Mouse (Mus musculus) c-Kit-negative CD71-positive TER-119-positive erythroid progenitor cells, embryonic 14.5 days (primary cell): ENCODE measurements around the gene Suds3.
A peak's percentile ranks its signal among the peaks of the same experiment; 100 is the strongest.

Experiments used
- DNase-seq: peaks from one replicate; pipeline ENCODE4 v3.0.0-alpha.2; 2013; ENCODE audit warnings: low read depth, low spot score

Gene Suds3

DNA sequence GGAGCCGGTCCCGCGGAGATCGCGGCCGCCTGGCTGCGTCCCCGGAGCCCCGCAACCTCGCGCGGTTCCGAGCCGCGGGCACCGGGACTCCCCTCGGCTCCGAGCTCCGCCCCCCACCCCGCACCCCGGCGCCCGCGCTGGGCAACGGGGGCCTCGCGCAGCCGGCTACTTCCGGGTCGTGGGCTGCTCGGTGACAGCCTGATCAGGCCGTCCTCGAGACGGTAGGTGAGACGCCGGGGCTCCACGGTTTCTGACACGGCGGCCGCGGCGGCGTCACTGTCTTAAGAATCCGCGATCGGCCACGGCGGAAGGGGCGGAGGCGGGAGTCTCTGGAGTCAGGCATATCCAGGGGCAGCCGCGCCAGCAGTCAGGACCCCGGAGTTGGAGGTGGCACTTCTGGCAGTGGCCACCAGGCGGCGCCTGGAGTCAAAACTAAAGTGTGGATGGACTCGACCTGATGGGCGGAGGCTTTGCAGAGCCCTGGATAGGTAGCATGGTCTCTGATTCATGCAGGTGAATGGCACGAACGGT is at the start of gene Suds3:
Gene Suds3, minus strand, starts transcription at position 278 of the 531 bp plus-strand sequence.
- DNase-seq = peak; percentile 90

DNA sequence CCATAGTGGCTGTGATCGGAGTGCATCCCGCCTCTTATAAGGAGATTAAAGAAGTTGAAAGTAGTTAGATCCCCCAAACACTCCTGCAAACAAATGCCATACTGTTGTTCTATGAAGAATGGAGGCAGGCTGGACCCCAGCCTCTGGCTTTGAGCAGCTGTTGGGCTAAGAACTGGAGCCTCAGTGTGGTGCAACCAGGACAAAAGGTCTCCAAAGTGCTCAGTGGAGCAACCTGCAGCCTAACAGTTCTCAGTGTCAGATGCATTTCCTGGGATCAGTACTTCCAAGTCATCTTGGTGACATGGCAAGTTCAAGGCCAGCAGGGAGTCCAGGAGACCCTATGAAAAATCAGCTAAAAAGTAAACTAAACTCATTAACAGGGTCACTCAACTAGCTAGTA is 49.0 kb upstream of the Suds3 start:
- no peak for DNase-seq

DNA sequence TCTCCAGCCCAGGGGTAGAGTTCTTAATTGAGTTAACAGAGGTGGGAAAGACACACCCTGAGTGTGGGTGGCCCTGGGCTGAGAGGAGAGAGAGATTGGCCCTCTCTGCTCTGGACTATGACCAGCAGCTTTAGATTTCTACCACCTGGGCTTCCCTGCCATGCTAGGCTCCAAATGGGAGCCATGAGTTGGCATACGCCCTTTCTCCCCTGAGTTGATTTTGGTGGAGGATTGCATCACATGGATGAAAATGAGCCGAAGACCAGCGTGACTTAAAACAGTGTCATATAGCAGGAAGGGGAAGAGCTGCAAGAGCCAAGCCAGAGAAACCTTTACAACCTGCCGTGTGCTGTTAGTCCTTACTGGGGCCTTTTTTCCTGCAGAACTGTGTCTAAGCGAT is 48.6 kb upstream of the Suds3 start:
- DNase-seq = no peak

DNA sequence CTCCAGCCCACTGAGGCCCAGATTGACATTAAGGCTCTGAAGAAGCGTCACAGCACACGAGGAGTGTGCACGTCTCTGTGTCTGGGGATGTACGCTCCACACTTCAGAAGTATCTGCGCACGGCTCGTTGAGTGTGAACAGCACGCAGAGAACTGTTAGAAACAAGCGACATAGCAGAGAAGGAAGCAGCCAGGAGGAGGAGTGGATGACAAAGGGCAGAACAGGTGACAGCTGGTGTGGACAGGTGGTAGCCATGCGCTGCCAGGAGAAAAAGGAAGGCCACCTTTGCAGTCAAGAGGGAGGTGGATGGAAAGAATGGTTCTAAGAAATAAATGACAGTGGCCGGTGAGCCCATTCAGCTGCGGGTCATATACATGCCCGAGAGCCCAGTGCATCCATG is 47.9 kb upstream of the Suds3 start:
- no peak for DNase-seq

DNA sequence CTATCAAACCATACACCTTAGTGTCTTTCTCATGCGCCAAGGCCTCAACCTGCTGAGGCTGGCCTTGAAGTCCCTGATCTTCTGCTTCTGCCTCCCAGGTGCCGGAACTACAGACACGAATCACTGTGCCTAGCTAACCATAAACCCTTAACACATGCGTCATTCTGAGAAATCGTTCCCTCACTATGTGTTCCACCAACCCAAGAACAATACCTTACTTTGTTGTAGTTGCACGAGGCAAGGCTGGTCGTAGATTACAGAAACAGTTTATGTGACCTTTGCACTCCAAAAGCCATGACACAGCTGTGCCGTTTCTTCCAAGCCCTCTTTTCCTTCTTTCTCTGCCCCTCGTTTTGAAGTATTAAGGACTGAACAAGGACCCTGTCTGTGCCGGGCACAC is 44.6 kb upstream of the Suds3 start:
- DNase-seq = no peak

DNA sequence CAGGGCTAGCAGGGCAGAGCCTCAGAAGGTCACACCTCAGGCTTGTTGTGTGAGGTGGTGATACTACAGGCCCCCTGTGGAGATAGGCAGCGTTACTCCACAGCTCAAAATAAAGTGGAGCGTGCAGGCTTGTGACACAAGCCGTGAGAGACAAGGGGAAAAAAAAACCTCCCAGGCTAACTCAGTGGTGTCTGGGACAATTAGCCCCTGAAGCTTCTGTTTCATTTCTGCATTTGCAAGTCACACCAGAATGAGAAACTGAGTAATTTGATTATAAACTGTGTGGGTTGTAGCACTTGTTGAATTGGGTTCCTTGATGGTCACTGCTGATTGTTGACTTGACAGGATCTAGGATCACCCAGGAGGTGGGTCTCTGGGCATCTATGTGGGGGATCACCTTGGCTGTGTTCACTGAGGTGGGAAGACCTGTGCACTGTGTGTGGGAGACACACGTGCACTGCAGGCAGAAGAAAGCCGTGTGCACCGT is 43.9 kb upstream of the Suds3 start:
- no peak for DNase-seq

DNA sequence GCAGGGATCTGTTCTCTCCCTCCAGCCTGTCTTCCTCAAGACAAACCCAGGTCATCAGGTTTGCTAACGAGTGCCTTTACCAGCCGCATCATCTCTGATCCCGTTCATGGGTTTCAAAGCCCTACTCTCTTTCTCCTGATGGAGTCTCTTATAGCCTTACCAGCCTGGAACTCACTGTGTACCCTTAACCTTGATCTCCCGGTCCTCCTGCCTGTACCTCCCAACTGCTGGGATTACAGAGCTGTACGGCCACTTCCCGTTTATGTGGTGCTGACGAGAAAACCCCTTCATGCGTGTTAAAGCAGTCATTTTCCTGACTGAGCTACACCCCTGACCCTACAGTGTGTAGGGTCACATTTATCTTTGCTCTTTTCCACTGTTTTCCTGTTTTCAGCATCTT is 43.4 kb upstream of the Suds3 start:
- no peak for DNase-seq

DNA sequence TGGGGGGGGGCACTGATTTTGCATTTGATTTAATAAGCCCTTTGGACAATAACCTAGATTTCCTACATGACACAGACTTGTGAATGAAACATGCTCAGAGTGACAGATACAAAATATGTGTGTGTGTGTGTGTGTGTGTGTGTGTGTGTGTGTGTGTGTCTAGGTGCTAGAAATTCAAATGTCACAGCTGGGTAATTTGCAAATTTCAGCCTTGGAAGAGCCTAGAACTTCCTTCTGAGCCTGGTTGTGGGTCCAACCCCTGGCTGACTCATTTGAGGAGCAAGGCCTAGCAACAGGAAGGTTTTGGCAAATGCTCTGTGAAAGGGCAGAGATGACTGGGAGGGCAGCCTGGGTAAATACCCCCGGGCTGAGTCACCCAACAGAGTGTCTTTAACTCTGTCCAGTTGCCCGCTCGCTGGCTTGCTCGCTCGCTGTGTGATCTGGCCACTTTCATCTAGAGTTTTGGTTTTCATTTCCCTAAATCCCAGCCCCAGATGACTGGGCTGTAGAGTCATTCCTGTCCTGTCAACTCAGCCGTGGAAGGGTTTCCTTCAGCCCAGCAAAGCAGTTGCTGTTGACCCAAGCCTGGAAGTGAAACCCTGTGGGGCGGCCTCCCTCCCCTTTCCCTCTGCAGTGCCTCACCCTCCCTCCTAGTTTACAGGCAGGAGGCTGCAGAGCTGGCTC is 42.6 kb upstream of the Suds3 start:
- DNase-seq = no peak

DNA sequence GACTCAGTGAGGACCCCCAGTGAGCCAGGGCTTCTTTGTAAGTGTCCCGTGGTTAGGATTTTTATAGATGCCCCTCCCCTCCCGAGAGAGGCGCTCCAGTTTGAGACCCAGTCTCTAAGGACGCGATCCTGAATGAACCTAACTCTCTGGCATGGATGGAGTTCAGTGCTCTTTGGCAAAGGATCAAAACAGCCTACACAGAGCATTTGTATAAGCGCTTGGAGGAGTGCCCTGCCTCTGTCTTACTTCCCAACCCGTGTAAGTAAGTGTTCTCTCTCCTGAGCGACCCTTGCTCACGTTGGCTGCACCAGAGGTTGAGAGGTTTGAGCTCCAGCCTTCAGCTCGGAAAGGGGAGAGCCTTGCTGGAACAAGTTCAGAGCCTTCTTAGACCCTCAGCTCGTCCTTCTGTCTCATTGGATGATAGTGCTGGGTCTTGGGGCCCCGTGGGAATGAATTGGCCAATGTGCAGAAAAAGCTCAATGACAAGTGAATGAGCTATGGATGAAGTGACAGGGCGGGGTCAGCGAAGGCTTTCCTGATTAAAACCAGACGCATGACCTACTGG is 37.7 kb upstream of the Suds3 start:
- DNase-seq = no peak

DNA sequence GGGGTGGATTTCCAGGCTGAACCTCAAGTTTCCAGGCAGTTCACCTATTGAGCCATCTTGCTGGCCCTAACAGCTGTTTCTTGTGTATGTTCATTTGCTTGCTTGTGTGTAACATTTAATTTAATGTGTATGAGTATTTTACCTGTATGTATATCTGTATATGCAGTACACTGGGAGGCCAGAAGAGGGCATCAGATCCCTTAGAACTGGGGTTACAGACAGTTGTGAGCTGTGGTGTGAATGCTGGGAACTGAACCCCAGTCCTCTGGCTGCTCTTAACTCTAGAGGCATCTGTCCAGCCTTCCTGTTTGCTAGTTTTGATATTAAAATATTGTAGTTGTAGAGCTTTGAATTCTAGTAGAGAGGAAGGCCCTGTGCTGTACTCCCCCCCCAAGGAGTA is 37.0 kb upstream of the Suds3 start:
- no peak for DNase-seq

DNA sequence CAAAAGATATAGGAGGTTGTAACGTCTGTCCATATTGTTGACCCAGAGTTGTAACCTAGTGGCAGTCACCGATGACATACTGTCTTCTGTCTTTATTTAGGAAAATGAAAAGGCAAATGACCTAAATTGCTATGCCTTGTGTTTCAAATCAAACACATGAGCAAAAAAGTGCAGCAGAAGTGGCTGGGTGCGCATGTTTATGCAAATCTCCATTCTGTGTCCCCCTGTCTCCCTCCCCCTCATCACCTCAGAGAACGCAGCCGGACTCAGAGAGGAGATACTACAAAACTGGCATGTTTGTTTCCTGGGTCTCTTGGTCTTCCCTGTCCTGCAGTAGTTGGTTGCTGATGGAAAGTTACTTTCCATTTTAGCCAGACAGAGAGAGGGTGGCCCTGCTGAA is 34.2 kb upstream of the Suds3 start:
- DNase-seq = no peak

DNA sequence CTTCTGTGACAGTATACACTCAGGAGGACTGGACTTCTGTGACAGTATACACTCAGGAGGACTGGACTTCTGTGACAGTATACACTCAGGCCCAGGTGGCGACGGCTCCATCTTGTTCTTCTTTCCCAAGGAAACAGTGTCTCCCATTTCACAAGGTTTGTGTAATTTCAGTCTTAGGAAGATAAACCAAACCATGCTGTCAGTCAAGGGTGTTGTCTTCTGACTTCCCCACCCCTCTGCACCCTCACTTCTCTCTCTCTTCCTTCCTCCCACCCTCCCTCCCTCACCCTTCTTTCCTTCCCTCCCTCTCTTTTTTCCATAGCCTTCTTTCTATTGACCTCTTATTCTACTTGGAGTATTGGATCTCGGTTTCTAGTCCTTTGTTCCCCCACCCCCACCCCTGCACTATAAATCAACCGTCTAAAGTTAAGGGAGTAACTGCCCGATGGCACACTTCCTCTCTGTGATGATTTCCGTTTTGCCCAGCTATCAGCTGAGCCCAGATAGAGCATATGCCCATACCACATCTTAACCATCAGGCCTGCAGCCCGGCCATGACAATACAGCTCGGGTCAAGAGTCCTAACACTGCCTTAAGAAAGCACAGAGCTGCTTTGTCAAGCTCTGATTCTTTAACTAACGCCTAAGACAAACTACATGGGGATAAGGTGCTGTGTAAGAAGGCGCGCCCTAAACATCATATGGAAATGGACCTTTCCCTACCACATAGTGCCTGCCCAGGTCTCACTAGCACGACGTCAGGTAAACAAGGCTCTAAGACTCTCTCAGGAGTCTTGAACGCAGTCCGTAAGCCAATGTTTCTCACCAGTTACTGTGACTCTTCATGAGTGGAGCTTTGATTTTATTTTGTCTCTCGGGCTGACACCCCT is 33.4 kb upstream of the Suds3 start:
- no peak for DNase-seq

DNA sequence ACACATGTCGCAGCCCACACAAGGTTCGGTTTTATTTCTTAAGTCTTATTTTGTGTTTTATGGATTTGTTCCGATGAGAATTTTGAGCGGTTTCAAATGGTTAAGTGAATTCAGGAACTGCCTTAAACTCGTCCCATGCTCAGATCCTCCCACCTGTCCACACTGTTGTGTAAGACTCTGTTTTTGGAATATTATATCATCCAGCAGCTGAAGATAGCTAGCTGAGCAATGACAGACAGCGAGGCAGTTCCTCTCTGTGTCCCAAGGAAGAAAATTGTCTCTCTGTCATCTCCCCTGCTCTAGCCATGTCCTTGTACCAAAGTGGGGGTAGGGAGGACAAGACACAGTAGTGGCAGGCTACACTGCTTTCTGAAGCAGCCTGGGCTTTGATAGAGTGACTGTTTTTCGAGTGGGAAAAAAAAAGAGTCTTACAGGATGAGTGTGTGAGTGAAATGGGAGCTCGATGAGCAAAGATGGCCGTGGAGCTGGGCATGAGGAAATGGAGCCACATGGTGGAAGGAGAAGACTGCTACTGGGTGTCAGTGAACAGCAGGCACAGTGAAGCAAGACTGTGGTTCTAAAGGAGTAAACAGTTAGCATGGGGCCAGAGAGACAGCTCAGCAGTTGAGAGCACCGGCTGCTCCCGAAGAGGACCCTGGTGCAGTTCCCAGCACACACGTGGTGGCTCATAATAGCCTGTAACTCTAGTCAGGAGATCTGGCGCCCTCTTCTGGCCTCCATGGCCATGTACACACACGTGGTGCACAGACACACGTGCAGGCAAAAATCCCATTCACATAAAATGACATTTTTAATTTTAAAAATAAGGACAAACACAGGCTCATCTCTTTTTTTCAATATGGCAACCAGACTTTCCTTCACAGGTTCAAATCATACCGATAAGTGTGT is 31.5 kb upstream of the Suds3 start:
- DNase-seq = no peak

DNA sequence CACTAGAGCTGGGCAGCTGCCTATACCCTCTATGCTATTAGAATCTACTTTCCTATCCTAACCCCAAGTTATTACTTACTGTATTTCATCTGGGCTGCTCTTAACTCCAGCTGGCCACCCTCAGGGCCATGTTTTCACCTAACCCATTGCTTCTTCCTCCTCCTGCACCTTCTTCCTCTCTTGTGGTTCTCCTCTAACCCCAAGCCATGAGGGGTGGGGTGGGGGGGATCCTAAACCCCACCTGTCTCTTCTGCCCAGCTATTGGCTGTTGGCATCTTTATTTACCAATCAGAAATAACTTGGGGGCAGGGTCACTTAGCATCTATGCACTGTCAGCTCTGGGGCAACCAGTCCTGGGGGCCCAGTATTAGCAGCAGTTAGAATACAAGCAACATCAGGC is 30.3 kb upstream of the Suds3 start:
- DNase-seq = no peak

DNA sequence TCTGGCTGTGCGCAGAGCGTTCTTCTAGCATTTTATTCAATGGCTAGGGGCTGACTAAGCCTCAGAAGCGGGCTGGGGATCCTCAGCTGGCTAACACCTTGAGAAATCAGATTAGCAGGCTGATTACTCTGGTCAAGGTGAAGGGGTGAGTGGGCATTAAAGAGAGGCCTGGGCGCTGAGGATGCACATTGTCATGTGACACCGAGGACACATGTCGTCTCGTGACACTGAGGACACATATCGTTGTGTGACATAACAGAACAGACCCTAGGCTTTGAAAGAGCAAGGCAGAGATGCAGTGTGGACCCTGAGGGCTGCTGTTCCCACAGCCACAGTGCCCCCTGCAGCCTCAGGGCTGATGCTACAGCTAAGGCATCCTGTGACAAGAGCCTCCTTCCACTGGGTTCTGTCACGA is 27.8 kb upstream of the Suds3 start:
- DNase-seq = no peak

DNA sequence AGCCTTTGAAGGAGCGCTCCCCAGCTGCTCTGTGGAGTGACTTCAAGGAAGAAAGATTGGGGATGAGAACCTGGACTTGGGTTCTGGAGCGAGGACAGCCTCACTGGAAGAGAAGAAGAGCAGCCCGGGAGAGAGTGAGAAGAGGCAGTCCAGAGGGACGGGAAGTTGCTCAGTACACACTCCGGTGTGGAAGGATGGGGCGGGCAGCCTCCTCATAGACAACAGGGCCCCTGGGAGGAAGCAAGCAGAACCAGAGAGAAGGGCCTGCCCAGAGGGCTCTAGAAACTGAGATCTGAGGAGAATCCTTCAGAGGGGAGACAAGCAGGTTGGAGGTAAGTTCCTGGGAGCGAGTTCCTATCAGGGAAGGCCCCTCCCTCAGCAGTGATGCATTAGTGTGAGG is 24.5 kb upstream of the Suds3 start:
- DNase-seq = no peak

DNA sequence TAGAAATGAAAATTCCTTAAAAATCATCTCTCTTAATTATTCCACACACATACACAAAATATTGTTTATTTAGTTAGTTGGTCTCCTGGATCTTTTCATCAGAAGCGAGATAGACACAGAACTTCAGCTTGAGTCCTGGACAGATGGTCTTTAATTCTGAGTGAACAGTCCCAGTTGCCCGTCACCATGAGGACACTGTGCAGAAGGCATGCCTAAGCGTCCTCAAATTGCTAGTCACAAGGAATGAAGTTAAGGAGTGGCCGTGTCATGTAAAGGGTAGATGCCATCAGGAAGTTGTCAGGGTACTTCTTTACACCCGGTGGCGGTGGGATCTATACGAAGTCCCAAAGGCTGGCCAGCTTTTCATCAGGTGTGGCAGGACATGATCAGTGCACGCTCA is 23.9 kb upstream of the Suds3 start:
- DNase-seq = no peak

DNA sequence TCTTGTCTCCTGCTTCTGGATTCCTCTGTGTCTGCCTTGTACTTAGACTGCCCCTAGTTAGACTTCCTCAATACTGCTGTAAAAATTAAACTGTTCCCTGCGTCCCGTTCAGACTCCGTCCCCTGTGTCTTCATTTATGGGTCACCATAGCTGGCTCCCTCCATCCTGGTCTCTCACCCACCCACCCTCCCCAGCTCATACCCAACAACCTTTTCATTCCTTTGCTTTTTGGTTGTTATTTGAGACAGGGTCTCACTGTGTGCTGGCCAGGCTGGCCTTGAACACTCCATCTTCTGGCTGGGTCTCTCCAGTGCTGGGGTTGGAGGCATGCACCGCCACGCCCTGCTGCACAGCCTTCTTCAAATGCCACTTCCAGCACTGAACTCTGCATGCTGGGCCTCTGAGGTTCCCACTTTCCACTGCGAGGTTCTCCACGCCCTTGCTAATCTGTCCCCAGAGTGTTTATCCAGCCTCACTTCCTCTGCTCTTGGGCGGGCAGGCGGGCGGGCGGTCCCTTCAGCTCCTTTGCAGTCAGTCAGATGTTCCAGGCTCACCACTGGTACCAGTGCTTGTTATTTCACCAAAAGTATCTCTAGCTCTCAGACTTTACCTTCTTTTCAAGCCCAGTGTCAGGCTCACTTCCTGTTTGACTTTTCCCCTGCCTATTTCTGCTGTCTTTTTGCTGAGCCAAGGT is 22.5 kb upstream of the Suds3 start:
- DNase-seq = peak; percentile 76

DNA sequence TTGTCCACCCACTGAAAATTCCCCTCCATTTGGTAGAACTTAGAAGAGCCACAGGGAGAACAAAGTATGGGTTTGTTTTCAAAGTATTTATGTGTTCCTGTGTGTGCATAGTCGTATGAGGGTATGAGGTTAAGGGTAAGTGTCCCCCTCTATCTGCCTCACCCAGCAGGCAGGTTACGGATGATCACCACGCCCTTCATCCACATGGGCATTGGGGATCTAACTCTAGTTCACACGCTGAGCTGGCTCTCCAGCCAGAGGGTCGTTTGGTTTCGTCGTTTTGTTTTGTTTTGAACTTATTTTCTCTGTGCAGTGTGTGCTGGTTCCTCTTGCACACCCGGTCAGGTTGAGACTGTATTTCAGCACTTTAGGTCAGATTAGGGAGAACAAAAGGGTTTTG is 21.7 kb upstream of the Suds3 start:
- no peak for DNase-seq

DNA sequence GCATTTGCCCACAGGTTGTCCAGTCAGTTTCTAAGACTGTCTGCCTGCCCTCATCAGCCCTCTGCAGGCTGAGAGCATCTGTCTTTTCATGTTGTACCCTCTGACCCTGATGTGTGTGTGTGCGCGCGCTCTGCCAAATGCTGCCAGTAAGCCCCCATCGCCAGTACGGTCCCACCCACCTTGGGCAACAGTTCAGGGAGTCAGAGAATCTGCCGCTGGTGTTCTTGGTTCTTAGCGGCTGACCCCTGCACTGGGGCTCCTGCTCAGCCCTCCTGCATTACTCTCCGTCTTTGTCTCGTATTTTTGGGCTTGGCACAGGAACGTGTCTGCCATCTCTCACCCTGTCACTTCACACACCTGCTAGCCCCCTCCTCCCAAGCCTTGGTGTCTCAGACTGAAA is 21.1 kb upstream of the Suds3 start:
- DNase-seq = no peak

DNA sequence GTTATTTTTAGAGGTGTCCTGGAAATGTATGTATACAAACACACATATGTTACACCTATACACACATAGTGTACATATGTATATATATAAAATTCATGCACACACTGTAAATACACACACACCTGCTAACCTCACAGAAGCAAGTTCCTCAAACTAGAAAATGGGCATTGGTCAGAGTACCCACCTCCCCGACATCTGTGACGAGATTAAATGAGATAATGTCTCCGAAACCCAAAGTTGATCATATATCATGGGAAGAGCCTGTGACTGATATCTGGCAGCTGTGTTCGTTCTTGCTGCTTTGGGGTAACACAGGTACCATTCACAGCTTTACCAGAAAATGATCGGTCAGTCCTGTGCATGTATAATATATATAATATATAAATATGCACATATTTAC is 20.7 kb upstream of the Suds3 start:
- DNase-seq = no peak
